Mouse (Mus musculus): Measurements from ENCODE around the gene Hnrnpa1.

- no peak for TF ChIP-seq POLR2A (IDR thresholded peaks at IDR 0.05; ENCODE audit: extremely low read depth, insufficient read depth, low read length)
- TF ChIP-seq CTCF (IDR thresholded peaks at IDR 0.05; ENCODE audit: low read depth, low read length): no peak
Measured at GRCm38 (mm10) chr15:103227022-103227421, 13.2 kb upstream of the Hnrnpa1 start.
